Mouse (Mus musculus): Measurements from ENCODE around the gene Myo10. TPM values are rescaled to one million over a fixed set of nuclear protein-coding genes. Genes with fewer than 3 reads are reported as not detected.

Myo10 gene
- total RNA-seq, 2 experiments from 2014 or later, result 36.3 to 50.5 TPM

GRCm38 (mm10) chr15:25762306-25762705 lies 140.0 kb downstream of the Myo10 start:
- DNase-seq, result peak; percentile 70

GRCm38 (mm10) chr15:25763106-25763505 lies 140.8 kb downstream of the Myo10 start:
- DNase-seq, result no peak

GRCm38 (mm10) chr15:25764653-25765352 lies 142.5 kb downstream of the Myo10 start:
- DNase-seq, result no peak

- DNase-seq, result no peak
Measured at GRCm38 (mm10) chr15:25767777-25768176, 145.5 kb downstream of the Myo10 start.

GRCm38 (mm10) chr15:25769524-25770255 lies 147.4 kb downstream of the Myo10 start:
- DNase-seq, result no peak

- no peak for DNase-seq
Measured at GRCm38 (mm10) chr15:25771782-25772181, 149.5 kb downstream of the Myo10 start.

GRCm38 (mm10) chr15:25773711-25774513 lies 151.6 kb downstream of the Myo10 start:
- peak; percentile 51 for DNase-seq

- DNase-seq, result no peak
Measured at GRCm38 (mm10) chr15:25778937-25779336, 156.6 kb downstream of the Myo10 start.

- DNase-seq, result no peak
Measured at GRCm38 (mm10) chr15:25779522-25780191, 157.3 kb downstream of the Myo10 start.

- no peak for DNase-seq
Measured at GRCm38 (mm10) chr15:25781053-25781452, 158.7 kb downstream of the Myo10 start.

- DNase-seq, result peak; percentile 44
Measured at GRCm38 (mm10) chr15:25785456-25786390, 163.4 kb downstream of the Myo10 start.

GRCm38 (mm10) chr15:25787406-25787805 lies 165.1 kb downstream of the Myo10 start:
- no peak for DNase-seq

GRCm38 (mm10) chr15:25787965-25788364 lies 165.6 kb downstream of the Myo10 start:
- DNase-seq, result no peak

GRCm38 (mm10) chr15:25788565-25788964 lies 166.2 kb downstream of the Myo10 start:
- DNase-seq, result no peak

- no peak for DNase-seq
Measured at GRCm38 (mm10) chr15:25789241-25789640, 166.9 kb downstream of the Myo10 start.

- no peak for DNase-seq
Measured at GRCm38 (mm10) chr15:25791660-25792353, 169.5 kb downstream of the Myo10 start.

- no peak for DNase-seq
Measured at GRCm38 (mm10) chr15:25794123-25794522, 171.8 kb downstream of the Myo10 start.

GRCm38 (mm10) chr15:25795496-25795895 lies 173.2 kb downstream of the Myo10 start:
- no peak for DNase-seq

GRCm38 (mm10) chr15:25796353-25796752 lies 174.0 kb downstream of the Myo10 start:
- DNase-seq, result no peak

GRCm38 (mm10) chr15:25797179-25797578 lies 174.9 kb downstream of the Myo10 start:
- no peak for DNase-seq
